Mouse (Mus musculus) cerebellum, adult 2 months (tissue): ENCODE results near the gene Pmch. TPM values are rescaled to one million over a fixed set of nuclear protein-coding genes. Genes with fewer than 3 reads are reported as not detected.
A peak's percentile ranks its signal among the peaks of the same experiment; 100 is the strongest.

Experiments used
- DNase-seq, 2 experiments: peaks; one replicate each; pipeline ENCODE4 v3.0.0; 2021
- H3K27ac ChIP-seq: fragments of 200-500 bp; 2 replicates; pipeline ENCODE4 v1.5.1; 2012; ENCODE audit warnings: low read length, control low read depth, inconsistent platforms; ENCODE audit not compliant: insufficient read depth
- H3K27me3 ChIP-seq: fragments of 200-500 bp; 2 replicates; pipeline ENCODE4 v1.6.1; 2012; ENCODE audit warnings: inconsistent platforms, mild to moderate bottlenecking, low read length, moderate library complexity; ENCODE audit not compliant: control insufficient read depth, insufficient read depth
- H3K4me1 ChIP-seq: fragments of 200-500 bp; 2 replicates; pipeline ENCODE4 v1.6.1; 2011; ENCODE audit warnings: low read length; ENCODE audit not compliant: control insufficient read depth, insufficient read depth
- H3K4me3 ChIP-seq: fragments of 200-500 bp; replicated peaks from 2 replicates; pipeline ENCODE3; 2011; ENCODE audit warnings: mild to moderate bottlenecking, low read depth, low read length, control low read depth; ENCODE audit not compliant: insufficient read depth
- CTCF ChIP-seq: fragments of 200-500 bp; IDR thresholded peaks from 2 replicates; pipeline ENCODE4 v1.5.1; 2011; ENCODE audit warnings: low read depth, mild to moderate bottlenecking, control low read depth, low read length, moderate library complexity, borderline replicate concordance; ENCODE audit not compliant: insufficient read depth
- POLR2A ChIP-seq: fragments of 200-500 bp; IDR thresholded peaks from 2 replicates; pipeline ENCODE4 v1.6.1; 2011; ENCODE audit warnings: low read length, control low read depth, borderline replicate concordance; ENCODE audit not compliant: insufficient read depth
- WGBS: fragments of 180-500 bp; shearing (Covaris S2); methylation state at CpG from one replicate; pipeline ENCODE4 v1.1.7; 2018; 5-methylcytosine and 5-hydroxymethylcytosine counted together
- polyA plus RNA-seq: library from polyadenylated mRNA; depleted of rRNA; stranded (reverse); fragments of >200 nt; gene quantifications from 2 replicates; pipeline ENCODE4 v1.2.3, GENCODE M21; 2012; rRNA removed

Pmch gene
- 0.36 and 0.41 TPM in 2 replicates for polyA plus RNA-seq

DNA sequence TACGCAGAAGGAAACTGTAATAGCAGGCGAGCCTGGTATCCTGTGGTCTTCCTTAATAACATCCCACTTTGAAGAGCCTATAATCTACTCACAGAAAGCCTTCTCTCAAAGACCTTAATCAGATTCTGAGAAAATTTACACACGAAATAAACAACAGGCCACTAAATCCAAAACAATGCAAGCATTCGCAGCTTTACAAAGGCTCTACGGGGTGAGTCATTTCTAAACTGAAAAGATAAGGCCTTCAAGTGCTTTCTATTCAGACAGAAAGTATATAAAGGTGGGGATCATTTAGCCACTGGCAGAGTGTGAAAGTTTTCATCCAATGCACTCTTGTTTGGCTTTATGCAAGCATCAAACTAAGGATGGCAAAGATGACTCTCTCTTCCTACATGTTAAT, at the start of gene Pmch:
Gene Pmch (plus strand): TSS at position 301 of the 400 bp plus-strand sequence.
- Histone ChIP-seq H3K4me3 (no peak within 1 kb of the TSS), H3K27ac (no peak within 1 kb of the TSS), H3K4me1 (no peaks in the 10 kb centered on the region), H3K27me3 (no peaks in the 10 kb centered on the region)
- no peak for DNase-seq
- WGBS = 65% methylated on average over 5 of the region's 5 CpGs
- no peak for TF ChIP-seq CTCF
- TF ChIP-seq POLR2A = no peak

GRCm38 (mm10) chr10:88044297-88044696, 46.6 kb upstream of the Pmch start:
- Histone ChIP-seq H3K27me3 (no peaks in the 10 kb centered on the region), H3K4me3 (no peak overlapping the region), H3K4me1 (no peaks in the 10 kb centered on the region), H3K27ac (no peak overlapping the region)
- WGBS = 89% methylated on average over 4 of the region's 4 CpGs
- no peak for TF ChIP-seq CTCF
- no peak for TF ChIP-seq POLR2A
- no peak for DNase-seq

DNA sequence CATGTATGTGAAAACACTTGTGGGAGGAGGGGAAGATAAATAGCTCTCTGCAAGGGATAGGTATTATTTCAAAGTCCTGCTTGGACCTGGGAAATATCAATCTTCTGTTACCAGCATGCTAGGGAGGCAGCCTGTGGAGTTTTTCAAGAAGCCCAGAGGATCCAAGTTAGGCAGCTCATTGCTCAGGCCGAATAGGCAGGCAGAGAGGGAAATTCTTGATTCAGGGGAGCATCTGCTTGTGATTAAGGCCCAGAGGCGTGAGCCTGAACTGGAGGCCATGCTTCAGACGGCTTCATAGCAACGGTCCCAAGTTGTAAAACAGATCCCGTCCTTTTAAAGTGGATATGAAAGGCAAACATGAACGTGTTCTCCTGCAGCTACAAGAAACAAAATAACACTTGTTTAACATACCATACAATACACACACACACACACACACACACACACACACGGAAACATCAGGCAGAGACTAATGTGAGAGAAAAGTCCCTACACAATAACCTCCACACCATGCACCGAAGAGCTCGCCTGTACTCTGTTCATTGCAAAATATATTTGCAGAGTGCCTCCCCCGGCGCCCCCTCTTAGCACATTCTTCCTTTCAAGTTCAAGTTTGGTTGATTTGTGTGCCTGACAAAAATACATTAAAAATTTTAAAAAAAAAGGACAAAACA, 44.6 kb upstream of the Pmch start:
- WGBS = 68% methylated on average over 11 of the region's 11 CpGs
- Histone ChIP-seq H3K4me1 (no peaks in the 10 kb centered on the region), H3K27me3 (no peaks in the 10 kb centered on the region), H3K4me3 (no peak overlapping the region), H3K27ac (no peak overlapping the region)
- TF ChIP-seq CTCF = no peak
- no peak for TF ChIP-seq POLR2A
- DNase-seq = no peak

DNA sequence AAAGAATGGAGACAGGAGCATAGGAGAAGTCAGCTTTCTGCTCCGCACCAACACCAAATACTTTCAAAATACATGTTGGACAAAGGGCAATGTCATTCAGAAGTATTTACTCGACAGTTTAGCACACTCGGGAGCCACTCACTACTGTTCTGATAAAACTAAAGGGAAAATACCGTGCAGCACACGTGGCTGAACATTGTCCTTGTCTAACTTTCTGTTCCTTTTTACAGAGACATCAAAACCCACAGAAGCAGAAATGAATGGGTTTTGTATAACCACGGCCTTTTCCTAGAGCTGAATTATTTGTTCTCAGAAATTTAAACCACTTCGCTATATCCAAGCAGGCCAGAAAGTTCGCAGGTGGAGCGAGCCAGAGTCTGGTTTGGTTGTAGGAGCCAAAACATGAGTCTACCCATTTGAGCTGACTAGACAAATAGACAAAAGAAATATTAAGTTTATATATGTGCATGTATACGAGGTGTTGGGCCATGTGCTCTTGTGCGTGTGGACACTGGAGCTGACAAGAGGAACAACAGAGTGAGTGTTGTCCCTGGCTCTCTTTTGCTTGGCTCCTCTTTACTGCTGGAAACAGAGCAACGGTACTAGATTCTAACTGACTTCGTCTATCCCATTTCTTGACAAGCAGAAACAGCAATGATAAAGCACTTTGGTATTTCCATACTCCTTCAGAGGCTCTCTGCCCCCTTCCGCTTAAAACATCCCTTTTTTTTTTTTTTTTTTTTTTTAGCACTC, 36.5 kb upstream of the Pmch start:
- 84% methylated on average over 14 of the region's 14 CpGs for WGBS
- DNase-seq = no peak
- Histone ChIP-seq H3K4me3 (no peak overlapping the region), H3K27me3 (no peaks in the 10 kb centered on the region), H3K4me1 (peaks cover 2% of the 10 kb centered on the region; the same call in 1 of the 2 replicates), H3K27ac (no peak overlapping the region)
- TF ChIP-seq POLR2A (no peak), CTCF (no peak)

- no peaks in the 10 kb centered on the region for H3K27me3 ChIP-seq
- H3K4me1 ChIP-seq = peaks cover 2% of the 10 kb centered on the region; the same call in 1 of the 2 replicates
- no peak for TF ChIP-seq POLR2A
- TF ChIP-seq CTCF = no peak
- H3K4me3 ChIP-seq = no peak overlapping the region
- DNase-seq = peak in 1 of 2 experiments; percentile 8
- H3K27ac ChIP-seq = no peak overlapping the region
- 35% methylated on average over 14 of the region's 14 CpGs for WGBS
These were observed 33.8 kb upstream of the Pmch start for GRCm38 (mm10) chr10:88056950-88057649.

- Histone ChIP-seq H3K27me3 (no peaks in the 10 kb centered on the region), H3K4me3 (no peak overlapping the region), H3K4me1 (no peaks in the 10 kb centered on the region), H3K27ac (no peak overlapping the region)
- 69% methylated on average over 4 of the region's 4 CpGs for WGBS
- no peak for DNase-seq
- no peak for TF ChIP-seq CTCF
- TF ChIP-seq POLR2A = no peak
These were observed 27.4 kb upstream of the Pmch start for GRCm38 (mm10) chr10:88063436-88063835.

- H3K27ac ChIP-seq = no peak overlapping the region
- 85% methylated on average over 2 of the region's 2 CpGs for WGBS
- H3K4me3 ChIP-seq = no peak overlapping the region
- no peak for DNase-seq
- TF ChIP-seq POLR2A (no peak), CTCF (no peak)
- H3K4me1 ChIP-seq = no peaks in the 10 kb centered on the region
- no peaks in the 10 kb centered on the region for H3K27me3 ChIP-seq
These were observed 26.0 kb upstream of the Pmch start for GRCm38 (mm10) chr10:88064872-88065271.

- Histone ChIP-seq H3K27me3 (no peaks in the 10 kb centered on the region), H3K4me1 (no peaks in the 10 kb centered on the region), H3K27ac (no peak overlapping the region), H3K4me3 (no peak overlapping the region)
- WGBS = 85% methylated on average over 3 of the region's 3 CpGs
- no peak for DNase-seq
- TF ChIP-seq POLR2A (no peak), CTCF (no peak)
These were observed 23.5 kb upstream of the Pmch start for GRCm38 (mm10) chr10:88067377-88067776.
